Mouse (Mus musculus) brain, embryonic 14.5 days (tissue): ENCODE results near the gene Gtpbp3.

ENCODE experiments used
- CTCF ChIP-seq: fragments of 200-500 bp; IDR thresholded peaks from 2 replicates; pipeline ENCODE4 v1.5.1; 2012; ENCODE audit warnings: inconsistent platforms, mild to moderate bottlenecking, moderate library complexity, borderline replicate concordance; ENCODE audit not compliant: insufficient read depth, insufficient read length; ENCODE audit errors: extremely low read depth
- POLR2A ChIP-seq: fragments of 200-500 bp; IDR thresholded peaks from 2 replicates; pipeline ENCODE4 v1.6.1; 2012; ENCODE audit warnings: mild to moderate bottlenecking, inconsistent platforms, borderline replicate concordance; ENCODE audit not compliant: poor library complexity, insufficient read depth, insufficient read length, severe bottlenecking; ENCODE audit errors: extremely low read depth

DNA sequence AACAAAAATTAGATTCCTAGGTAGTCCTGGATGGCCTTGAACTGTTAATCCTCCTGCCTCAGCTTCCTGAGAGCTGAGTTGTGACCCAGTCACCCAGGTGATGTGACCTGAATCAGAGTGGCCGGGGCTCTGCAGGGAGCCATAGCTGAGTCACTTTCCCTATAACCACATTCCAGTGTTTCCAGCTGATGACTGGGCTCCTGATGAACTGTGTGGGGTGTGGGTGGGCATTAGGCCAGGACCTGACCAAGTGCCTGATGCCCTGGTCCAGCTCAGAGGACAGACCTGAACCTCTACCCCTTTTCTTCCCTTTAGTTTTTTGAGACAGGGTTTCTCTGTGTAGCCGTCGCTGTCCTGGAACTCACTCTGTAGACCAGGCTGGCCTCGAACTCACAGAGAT is 17.4 kb downstream of the Gtpbp3 start:
- TF ChIP-seq CTCF, result no peak
- no peak for TF ChIP-seq POLR2A
